Mouse (Mus musculus): ENCODE results near the gene Cntn1.

DNA sequence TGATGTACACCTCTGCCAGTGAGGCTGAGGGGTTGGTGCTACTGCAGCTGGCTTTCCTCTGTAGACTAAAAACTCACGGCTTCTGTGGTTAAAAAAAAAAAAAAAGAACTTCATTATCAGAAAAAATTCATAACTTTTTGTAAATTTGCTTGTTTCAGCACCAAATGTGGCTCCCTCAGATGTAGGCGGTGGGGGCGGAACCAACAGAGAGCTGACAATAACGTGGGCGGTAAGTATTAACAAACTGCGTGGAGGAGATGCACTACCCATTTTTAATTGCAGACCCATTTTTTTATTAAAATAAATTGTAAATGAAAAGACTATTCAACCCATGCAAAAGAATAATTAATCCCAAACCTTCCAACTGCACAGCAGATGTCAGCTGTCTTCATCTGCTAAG, 251.8 kb downstream of the Cntn1 start:
- TF ChIP-seq CTCF (IDR thresholded peaks at IDR 0.05; ENCODE audit: low read depth, low read length) (no peak), TAL1 (conservative IDR thresholded peaks at IDR 0.05; ENCODE audit: low read depth, low read length) (no peak), GATA2 (IDR thresholded peaks at IDR 0.05; ENCODE audit: borderline replicate concordance, low read depth, low read length) (no peak)

Data from G1E (cell line).